Mouse (Mus musculus) mouse trophoblast stem cell (cell line): ENCODE measurements around the gene Gm45261.

Experiments used
- in situ Hi-C, 2 experiments: fragments of 300-500 bp; cut with MseI, MboI; formaldehyde crosslinking; loops; 2 replicates in 1 of 2; 3 replicates in 1 of 2; pipeline ENCODE4 v1.15.1; 2025

The Gm45261 gene

GRCm38 (mm10) chr1:80461348-80461747 lies at the start of gene Gm45261:
Gene Gm45261 (minus strand): TSS chr1:80461448.
- in situ Hi-C loops = no loop called here

- in situ Hi-C loops = loop anchor here in 1 of 2 experiments (25.0 kb wide), 1 partner anchor 317 kb away; no protein-coding TSS in a partner anchor
These were observed 43.5 kb upstream of the Gm45261 start for GRCm38 (mm10) chr1:80504757-80505156.

GRCm38 (mm10) chr1:80504081-80504480 lies 42.8 kb upstream of the Gm45261 start:
- in situ Hi-C loops = loop anchor here in 1 of 2 experiments (25.0 kb wide), 1 partner anchor 317 kb away; no protein-coding TSS in a partner anchor

- in situ Hi-C loops = loop anchor here in 1 of 2 experiments (25.0 kb wide), 1 partner anchor 315 kb away; no protein-coding TSS in a partner anchor
These were observed 41.4 kb upstream of the Gm45261 start for GRCm38 (mm10) chr1:80502456-80503165.

DNA sequence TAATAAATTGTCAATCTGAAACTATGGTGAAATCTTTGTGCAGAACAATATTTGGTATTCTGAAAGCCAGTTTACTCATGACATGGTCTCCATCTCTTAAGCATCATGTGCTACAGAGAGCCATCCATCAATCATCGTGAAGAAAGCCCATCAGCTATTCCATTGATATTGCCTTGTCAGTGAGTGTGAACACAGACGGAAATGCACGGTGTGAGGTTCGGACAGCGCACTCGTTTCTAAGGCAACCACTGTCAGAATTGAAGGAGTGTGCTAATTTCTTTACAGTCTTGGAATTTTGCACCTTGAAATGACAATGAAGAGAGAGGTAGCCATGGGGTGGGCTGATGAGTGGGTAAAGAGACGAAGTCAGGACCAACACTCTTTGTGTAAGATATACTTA lies 38.0 kb upstream of the Gm45261 start:
- in situ Hi-C loops = no loop called here

DNA sequence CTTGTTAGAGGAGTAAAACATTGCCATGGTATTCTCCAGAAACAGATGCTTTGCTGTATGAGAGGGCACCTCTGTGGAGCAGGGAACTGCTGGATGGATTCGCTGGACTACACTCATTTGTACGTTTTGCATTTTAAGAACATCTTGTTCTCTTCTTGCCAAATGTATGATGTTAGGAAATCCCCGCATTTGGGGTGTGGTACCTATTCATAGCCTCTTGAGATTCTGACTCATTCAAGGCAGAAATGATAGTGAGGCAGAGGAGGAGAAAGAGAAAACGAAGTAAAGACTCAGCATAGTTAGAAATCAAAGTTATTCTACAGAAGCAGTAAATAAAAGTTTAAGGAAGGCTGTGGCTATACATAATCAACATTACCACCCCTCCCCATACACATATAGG lies 35.1 kb upstream of the Gm45261 start:
- in situ Hi-C loops = no loop called here

- in situ Hi-C loops = no loop called here
These were observed 22.2 kb upstream of the Gm45261 start for GRCm38 (mm10) chr1:80483419-80483818.

GRCm38 (mm10) chr1:80474942-80475341 lies 13.7 kb upstream of the Gm45261 start:
- in situ Hi-C loops = no loop called here

DNA sequence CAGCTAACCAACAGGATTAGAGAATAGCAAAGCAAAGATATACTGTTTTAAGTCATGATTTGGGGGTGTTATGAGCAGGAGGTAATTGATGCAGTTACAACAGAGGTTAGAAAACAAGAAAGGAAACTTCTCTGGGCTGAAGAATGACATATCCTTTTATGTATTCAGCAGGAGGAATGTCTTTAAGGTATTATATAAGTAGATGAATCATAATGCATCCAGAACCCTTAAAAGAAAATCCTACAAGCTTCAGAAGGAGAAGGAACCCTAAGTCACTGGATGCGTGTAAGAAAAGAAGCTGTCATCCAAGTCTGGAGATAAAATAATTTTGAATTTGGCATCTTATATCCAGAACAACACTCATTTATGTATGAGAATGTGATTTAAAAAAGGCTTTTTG lies 11.1 kb upstream of the Gm45261 start:
- in situ Hi-C loops = no loop called here

GRCm38 (mm10) chr1:80459923-80460322 lies 1.3 kb downstream of the Gm45261 start:
- in situ Hi-C loops = no loop called here

DNA sequence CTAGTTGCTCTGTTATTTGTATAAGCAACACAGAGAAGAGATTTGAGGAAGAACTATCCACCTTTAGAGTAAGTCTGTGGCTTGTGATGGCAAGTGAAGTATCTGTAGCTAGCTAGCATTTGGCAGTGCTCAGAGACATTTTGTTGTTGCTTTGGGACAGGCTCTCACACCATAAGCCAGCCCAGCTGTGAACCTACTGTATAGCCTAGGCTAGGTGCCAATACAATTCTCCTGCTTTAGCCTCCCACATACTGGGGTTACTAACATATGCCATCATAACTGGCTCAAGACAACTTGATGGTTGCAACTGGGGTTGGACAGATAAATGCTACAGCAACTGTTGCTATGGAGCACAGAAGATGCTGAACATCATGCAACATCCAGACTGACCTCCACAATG lies 1.8 kb downstream of the Gm45261 start:
- in situ Hi-C loops = no loop called here

- in situ Hi-C loops = no loop called here
These were observed 7.3 kb downstream of the Gm45261 start for GRCm38 (mm10) chr1:80453971-80454370.

DNA sequence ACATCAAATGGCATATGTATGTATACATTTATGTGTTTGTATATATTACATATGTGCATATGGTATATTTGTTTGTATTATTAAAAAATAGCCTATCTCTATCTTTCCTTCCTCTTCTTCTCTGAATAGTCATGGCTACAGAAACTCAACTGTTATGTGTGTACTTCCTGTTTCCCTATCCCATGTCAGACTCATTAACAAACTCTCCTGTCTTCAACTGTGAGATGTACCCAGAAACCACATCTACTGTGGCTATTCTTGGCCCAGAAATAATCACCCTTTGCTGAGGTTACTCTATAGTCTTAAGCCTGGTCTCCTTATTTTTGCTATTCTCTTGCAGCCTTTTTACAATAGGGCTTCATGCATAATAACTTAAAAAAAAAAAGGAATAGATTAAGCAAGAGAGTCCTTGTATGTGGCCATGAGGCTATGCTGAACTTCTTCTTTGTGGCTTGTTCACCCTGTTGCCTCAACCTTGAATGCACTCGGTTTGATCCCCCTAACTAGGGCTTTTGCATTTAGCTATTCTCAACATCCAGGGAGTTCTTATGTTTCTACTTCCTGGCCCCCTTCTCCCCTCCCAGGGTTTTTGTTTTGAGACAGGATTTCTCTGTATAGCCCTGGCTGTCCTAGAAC lies 9.2 kb downstream of the Gm45261 start:
- in situ Hi-C loops = no loop called here

DNA sequence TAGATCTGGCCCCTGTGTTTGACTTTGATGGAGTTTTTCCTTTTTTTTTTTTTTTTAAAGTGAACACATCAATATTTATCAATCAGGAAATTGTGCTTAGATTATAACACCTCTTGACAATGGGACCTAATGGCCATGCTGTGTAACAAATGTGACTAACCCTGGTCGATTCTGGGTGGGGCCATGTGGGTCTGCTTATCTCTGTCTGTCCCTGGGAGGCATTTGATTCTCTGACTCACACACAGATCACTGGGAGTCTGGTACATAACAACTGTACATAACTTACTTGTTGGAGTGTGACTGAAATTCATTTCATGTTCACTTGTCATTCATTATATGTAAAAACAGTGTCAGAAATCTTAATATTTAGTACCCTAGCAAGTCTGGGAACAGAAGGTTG lies 13.7 kb downstream of the Gm45261 start:
- in situ Hi-C loops = no loop called here

- in situ Hi-C loops = no loop called here
These were observed 20.3 kb downstream of the Gm45261 start for GRCm38 (mm10) chr1:80440911-80441310.

DNA sequence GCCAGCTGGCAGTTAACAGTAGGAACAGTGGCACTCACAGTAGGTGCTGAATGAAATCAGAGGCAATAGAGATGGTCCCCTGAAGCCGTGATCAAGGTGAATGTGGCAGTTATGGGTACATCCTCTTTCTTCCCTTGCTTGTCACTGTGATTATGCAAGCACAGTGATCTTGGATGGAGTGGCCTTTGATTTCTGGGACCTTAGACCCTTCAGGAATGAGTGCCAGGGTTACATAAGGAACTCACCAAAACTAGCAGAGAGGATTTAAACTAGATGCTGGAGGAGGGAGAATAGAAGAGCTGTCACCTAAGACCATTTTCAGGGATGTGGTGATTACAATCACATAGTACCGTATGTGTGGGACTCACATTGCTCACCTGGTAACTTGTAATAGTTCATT lies 22.7 kb downstream of the Gm45261 start:
- in situ Hi-C loops = no loop called here

- in situ Hi-C loops = no loop called here
These were observed 33.3 kb downstream of the Gm45261 start for GRCm38 (mm10) chr1:80427946-80428345.

DNA sequence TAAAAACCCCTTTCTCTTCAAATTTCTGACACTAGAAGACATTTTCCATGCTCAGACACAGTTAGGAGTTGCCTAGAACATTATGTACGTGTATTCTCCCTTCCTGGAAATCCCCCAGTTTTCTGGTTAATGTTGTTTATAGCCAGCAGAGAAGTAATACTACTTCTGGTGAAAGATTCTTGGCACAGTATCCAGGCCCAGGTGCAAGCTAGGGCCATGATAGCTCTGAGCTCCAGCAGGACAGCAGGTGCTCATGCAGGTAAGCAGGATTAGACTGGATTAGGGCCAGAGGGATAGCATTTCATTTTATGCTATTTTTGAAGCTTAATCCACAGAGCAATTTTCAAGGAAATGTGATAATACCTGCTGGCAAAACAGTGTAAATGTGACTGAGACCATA lies 33.8 kb downstream of the Gm45261 start:
- in situ Hi-C loops = no loop called here

DNA sequence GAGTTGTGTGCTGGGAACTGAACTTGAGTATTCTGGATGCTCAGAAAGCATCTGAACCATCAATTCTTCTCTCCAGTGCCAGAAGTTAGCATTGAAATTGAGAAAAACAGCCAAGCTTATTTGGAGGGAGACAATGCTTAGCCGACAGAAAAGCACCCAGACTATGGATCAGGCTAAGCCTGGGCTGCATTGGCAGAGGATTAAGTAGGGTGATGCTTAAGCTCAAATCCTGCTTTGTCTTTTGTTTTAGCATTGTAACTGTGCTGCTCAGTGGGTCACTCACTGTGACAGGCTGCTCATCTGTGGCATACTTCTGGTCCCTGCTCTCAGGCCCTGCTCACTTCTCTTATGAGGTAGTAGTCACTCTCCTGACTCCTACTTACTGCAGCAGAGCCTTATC lies 36.6 kb downstream of the Gm45261 start:
- in situ Hi-C loops = no loop called here

- in situ Hi-C loops = loop anchor here in 1 of 2 experiments (10.0 kb wide), 1 partner anchor 234 kb away; no protein-coding TSS in a partner anchor
These were observed 42.8 kb downstream of the Gm45261 start for GRCm38 (mm10) chr1:80418321-80419045.

GRCm38 (mm10) chr1:80416329-80416728 lies 44.9 kb downstream of the Gm45261 start:
- in situ Hi-C loops = loop anchor here in 1 of 2 experiments (10.0 kb wide), 1 partner anchor 232 kb away; no protein-coding TSS in a partner anchor

GRCm38 (mm10) chr1:80412521-80412920 lies 48.7 kb downstream of the Gm45261 start:
- in situ Hi-C loops = loop anchor here in 1 of 2 experiments (10.0 kb wide), 1 partner anchor 228 kb away; no protein-coding TSS in a partner anchor
